Mouse (Mus musculus) liver, adult 2 months (tissue): ENCODE data around the gene St8sia6. TPM values are rescaled to one million over a fixed set of nuclear protein-coding genes. Genes with fewer than 3 reads are reported as not detected.
A peak's percentile ranks its signal among the peaks of the same experiment; 100 is the strongest.

Experiments used
- DNase-seq: peaks from one replicate; pipeline ENCODE4 v3.0.0-alpha.2; 2011; ENCODE audit warnings: low read depth, low spot score; ENCODE audit errors: extremely low read depth
- H3K27ac ChIP-seq: fragments of 200-500 bp; replicated peaks from 2 replicates; pipeline ENCODE4 v1.5.1; 2012; ENCODE audit warnings: low read depth, mild to moderate bottlenecking, control low read depth, inconsistent platforms, low read length; ENCODE audit not compliant: insufficient read depth
- H3K27me3 ChIP-seq: fragments of 200-500 bp; 2 replicates; pipeline ENCODE4 v1.6.1; 2012; ENCODE audit warnings: mild to moderate bottlenecking, moderate library complexity, low read length, inconsistent platforms; ENCODE audit not compliant: control insufficient read depth, insufficient read depth
- H3K36me3 ChIP-seq: fragments of 200-500 bp; 2 replicates; pipeline ENCODE4 v1.6.1; 2012; ENCODE audit warnings: low read length, inconsistent platforms; ENCODE audit not compliant: control insufficient read depth, insufficient read depth
- H3K4me1 ChIP-seq: fragments of 200-500 bp; 2 replicates; pipeline ENCODE4 v1.6.1; 2011; ENCODE audit warnings: low read length; ENCODE audit not compliant: control insufficient read depth, insufficient read depth
- H3K4me3 ChIP-seq: fragments of 200-500 bp; 2 replicates; pipeline ENCODE4 v1.5.1; 2011; ENCODE audit warnings: low read depth, mild to moderate bottlenecking, control low read depth, low read length, moderate library complexity; ENCODE audit not compliant: insufficient read depth
- H3K79me2 ChIP-seq: fragments of 200-500 bp; 2 replicates; pipeline ENCODE4 v1.6.1; 2012; ENCODE audit warnings: inconsistent platforms, mild to moderate bottlenecking, low read length, moderate library complexity; ENCODE audit not compliant: control insufficient read depth, insufficient read depth
- H3K9ac ChIP-seq: fragments of 200-500 bp; 2 replicates; pipeline ENCODE4 v1.6.1; 2012; ENCODE audit warnings: low read depth, mild to moderate bottlenecking, control low read depth, inconsistent platforms, low read length
- CTCF ChIP-seq: fragments of 200-500 bp; IDR thresholded peaks from 2 replicates; pipeline ENCODE4 v1.5.1; 2011; ENCODE audit warnings: low read depth, low read length, control low read depth
- POLR2A ChIP-seq: fragments of 200-500 bp; IDR thresholded peaks from 2 replicates; pipeline ENCODE4 v1.6.1; 2011; ENCODE audit warnings: low read length, control low read depth; ENCODE audit not compliant: insufficient read depth; ENCODE audit errors: extremely low read depth
- WGBS: fragments of 180-500 bp; shearing (Covaris S2); methylation state at CpG from one replicate; pipeline ENCODE4 v1.1.7; 2018; 5-methylcytosine and 5-hydroxymethylcytosine counted together
- polyA plus RNA-seq: library from polyadenylated mRNA; depleted of rRNA; stranded (reverse); fragments of >200 nt; gene quantifications from 2 replicates; pipeline ENCODE4 v1.2.3, GENCODE M21; 2012
- total RNA-seq: library from RNA; depleted of rRNA; stranded (reverse); fragments of >200 nt; gene quantifications from 2 replicates; pipeline ENCODE4 v1.2.3, GENCODE M21; 2014

The St8sia6 gene
- total and polyA plus RNA-seq, 2 experiments: 0.09 TPM; not detected in 1

DNA sequence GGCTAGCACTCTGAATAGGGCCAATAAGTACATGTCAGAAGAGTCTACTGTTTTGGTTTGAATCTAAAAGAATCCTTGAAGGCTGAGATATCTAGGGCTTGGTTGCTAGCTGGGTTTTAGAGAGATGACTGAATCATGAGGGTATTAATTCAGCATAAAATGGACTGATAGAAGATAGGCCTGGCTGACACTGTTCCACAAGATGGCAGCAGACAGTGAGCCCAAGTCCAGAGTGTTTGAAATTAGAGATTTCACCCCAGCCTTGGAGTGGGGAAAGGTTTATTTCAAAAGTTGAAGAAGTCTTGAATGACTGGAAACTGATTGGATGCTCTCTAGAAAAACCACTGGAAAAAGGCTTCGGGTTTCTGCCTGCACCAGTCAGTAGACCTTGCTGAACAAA is 17.4 kb downstream of the St8sia6 start:
- 79% methylated on average over 1 of the region's 1 CpGs for WGBS
- Histone ChIP-seq H3K4me3 (no peak overlapping the region), H3K9ac (no peak overlapping the region), H3K27me3 (no peaks in the 10 kb centered on the region), H3K27ac (no peak overlapping the region), H3K4me1 (no peaks in the 10 kb centered on the region), H3K79me2 (no peaks in the 10 kb centered on the region), H3K36me3 (no peaks in the 10 kb centered on the region)
- DNase-seq: no peak
- no peak for TF ChIP-seq POLR2A
- TF ChIP-seq CTCF: no peak

GRCm38 (mm10) chr2:13775056-13775455 is 18.8 kb downstream of the St8sia6 start:
- no peak for TF ChIP-seq POLR2A
- no peak for TF ChIP-seq CTCF
- no peak overlapping the region for H3K27ac ChIP-seq
- H3K4me3 ChIP-seq: no peak overlapping the region
- DNase-seq: no peak
- no peak overlapping the region for H3K9ac ChIP-seq
- no peaks in the 10 kb centered on the region for H3K79me2 ChIP-seq
- H3K4me1 ChIP-seq: no peaks in the 10 kb centered on the region
- H3K27me3 ChIP-seq: no peaks in the 10 kb centered on the region
- no peaks in the 10 kb centered on the region for H3K36me3 ChIP-seq
- WGBS: 87% methylated on average over 3 of the region's 3 CpGs

- DNase-seq: no peak
- TF ChIP-seq POLR2A: no peak
- no peak for TF ChIP-seq CTCF
- no peak overlapping the region for H3K9ac ChIP-seq
- no peaks in the 10 kb centered on the region for H3K79me2 ChIP-seq
- WGBS: 69% methylated on average over 5 of the region's 5 CpGs
- H3K36me3 ChIP-seq: no peaks in the 10 kb centered on the region
- no peaks in the 10 kb centered on the region for H3K27me3 ChIP-seq
- no peak overlapping the region for H3K4me3 ChIP-seq
- no peaks in the 10 kb centered on the region for H3K4me1 ChIP-seq
- no peak overlapping the region for H3K27ac ChIP-seq
Observed at GRCm38 (mm10) chr2:13768524-13768923, 25.3 kb downstream of the St8sia6 start.

DNA sequence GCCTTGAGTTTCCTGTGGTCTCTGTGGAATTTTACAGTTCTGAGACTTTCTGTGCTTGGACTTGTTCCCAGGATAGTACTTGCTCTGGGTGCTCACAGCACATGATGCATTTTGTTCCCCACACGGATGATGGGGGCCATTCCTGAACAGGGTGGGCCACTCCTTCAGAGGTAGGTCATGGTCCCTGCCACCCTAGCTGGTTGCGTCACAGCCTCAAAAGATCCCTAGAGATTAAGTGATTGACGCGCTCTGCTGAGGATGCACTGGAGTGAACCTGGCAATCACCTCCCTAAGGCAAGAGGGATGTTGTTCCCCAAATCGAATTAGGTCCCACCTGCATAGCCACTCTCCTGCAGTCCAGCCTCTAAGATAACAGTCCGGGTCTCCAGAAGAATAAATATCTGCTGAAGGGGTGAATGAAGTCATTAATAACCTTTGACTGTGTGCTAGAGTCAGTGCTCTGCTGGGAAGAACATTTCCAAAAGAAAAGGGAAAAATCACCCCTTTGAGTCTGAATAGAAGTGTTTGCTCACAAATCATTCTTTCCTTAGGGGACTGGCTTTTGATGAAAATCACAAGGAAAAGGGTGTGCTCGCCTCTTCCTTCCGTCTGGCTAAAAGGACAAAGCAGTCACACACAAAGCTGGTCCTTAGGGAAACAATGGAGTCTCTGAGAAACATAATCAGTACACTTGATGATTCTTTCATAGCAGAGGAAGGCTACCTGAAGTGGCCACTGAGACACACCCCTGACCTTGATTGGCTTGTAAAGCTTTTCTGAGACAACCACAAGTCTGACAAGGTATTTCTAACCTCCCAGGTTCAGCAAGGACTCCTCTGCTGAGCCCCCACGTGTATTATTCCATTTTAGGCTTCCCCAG is 26.1 kb downstream of the St8sia6 start:
- Histone ChIP-seq H3K4me1 (no peaks in the 10 kb centered on the region), H3K9ac (no peak overlapping the region), H3K27me3 (no peaks in the 10 kb centered on the region), H3K79me2 (no peaks in the 10 kb centered on the region), H3K4me3 (no peak overlapping the region), H3K36me3 (no peaks in the 10 kb centered on the region), H3K27ac (no peak overlapping the region)
- no peak for TF ChIP-seq CTCF
- no peak for TF ChIP-seq POLR2A
- WGBS: 65% methylated on average over 9 of the region's 9 CpGs
- no peak for DNase-seq

DNA sequence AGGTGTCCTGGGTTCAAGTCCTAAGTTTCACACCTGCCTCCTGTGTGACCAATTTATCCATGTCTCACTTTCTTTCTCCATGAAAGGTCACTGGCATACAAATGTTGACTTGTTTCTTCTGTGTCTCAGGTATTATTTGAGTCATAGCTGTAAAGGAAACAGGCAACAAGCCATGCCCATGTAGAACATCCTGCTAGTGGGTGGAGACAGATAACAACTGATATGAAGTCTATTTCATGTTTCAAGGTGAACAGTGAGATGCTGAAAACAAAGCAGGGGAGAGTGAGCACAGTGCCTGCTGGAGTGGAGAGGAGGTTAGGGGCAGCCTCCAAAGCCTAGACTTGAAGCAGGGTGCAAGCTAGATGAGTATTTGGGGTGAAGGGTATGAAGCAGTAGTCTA is 33.5 kb downstream of the St8sia6 start:
- TF ChIP-seq CTCF: no peak
- TF ChIP-seq POLR2A: no peak
- H3K79me2 ChIP-seq: no peaks in the 10 kb centered on the region
- H3K27me3 ChIP-seq: no peaks in the 10 kb centered on the region
- H3K27ac ChIP-seq: no peak overlapping the region
- DNase-seq: no peak
- no peak overlapping the region for H3K9ac ChIP-seq
- H3K4me1 ChIP-seq: no peaks in the 10 kb centered on the region; the same call in 1 of the 2 replicates
- H3K36me3 ChIP-seq: no peaks in the 10 kb centered on the region
- H3K4me3 ChIP-seq: no peak overlapping the region

GRCm38 (mm10) chr2:13757412-13757811 is 36.5 kb downstream of the St8sia6 start:
- H3K27me3 ChIP-seq: no peaks in the 10 kb centered on the region
- H3K79me2 ChIP-seq: no peaks in the 10 kb centered on the region
- H3K36me3 ChIP-seq: no peaks in the 10 kb centered on the region
- H3K9ac ChIP-seq: no peak overlapping the region
- DNase-seq: peak; percentile 5
- no peaks in the 10 kb centered on the region; the same call in 1 of the 2 replicates for H3K4me1 ChIP-seq
- no peak overlapping the region for H3K27ac ChIP-seq
- no peak overlapping the region for H3K4me3 ChIP-seq
- TF ChIP-seq POLR2A (no peak), CTCF (no peak)
- WGBS: 73% methylated on average over 7 of the region's 7 CpGs
